ENCODE assay signal across 11 mouse cellular contexts in the genomic region with DNA sequence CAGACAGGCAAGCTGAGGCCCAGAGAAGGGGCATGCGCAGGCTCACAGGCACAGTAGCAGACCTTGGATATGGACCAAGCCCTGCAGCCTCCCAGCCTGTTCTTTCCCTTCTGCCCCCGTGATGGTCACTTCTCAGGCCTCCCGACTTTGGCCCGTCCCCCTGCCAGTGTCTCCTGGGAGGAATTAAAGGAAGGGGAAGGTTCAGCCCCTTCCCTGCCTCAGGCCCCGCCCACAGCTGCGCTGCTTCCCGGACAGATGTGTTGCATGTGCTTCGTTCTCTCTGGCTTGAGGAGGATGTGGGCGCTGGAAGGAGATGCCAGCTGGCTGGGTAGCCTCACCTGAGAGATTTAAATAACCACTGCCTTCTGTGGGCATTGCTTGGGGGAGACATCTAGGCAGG. TPM values are rescaled to one million over a fixed set of nuclear protein-coding genes. Genes with fewer than 3 reads are reported as not detected.
DNase-seq lines count a peak whose midpoint lies in the region; ATAC-seq and TF ChIP-seq lines count a peak whose summit lies in the region.
"Had no signal": no experiment of that assay in that cellular context is flagged by ENCODE, and none has a peak within 500 bp of the region (broad histone marks: within the 10 kb centered on the region; RNA-seq: fewer than 3 reads in every experiment).

No protein-coding gene starts in this region.

- WGBS in heart, embryonic 10.5 days = 11% methylated on average over 8 of the region's 9 CpGs

- no peak for TF ChIP-seq CTCF in gastrocnemius, adult 2 months (IDR thresholded peaks at IDR 0.05)

- DNase-seq in gastrocnemius, adult 2 months = peak; percentile 60
- no peak for DNase-seq in gastrocnemius, postnatal 36 days
- peak; percentile 19 to 51 for DNase-seq in lung, postnatal 4 days
- no peak for DNase-seq in lung, postnatal 14 days
- no peak for DNase-seq in heart, embryonic 10.5 days (ENCODE audit: low spot score)
- peak; percentile 33 for DNase-seq in thymus, postnatal 14 days
- no peak for DNase-seq in layer of hippocampus, postnatal 14 days (ENCODE audit: low spot score in 2 of 2)

- H3K36me3 ChIP-seq in heart, embryonic 10.5 days = no peaks in the 10 kb centered on the region
- H3K36me3 ChIP-seq: heart, embryonic 13.5 days; midbrain, embryonic 12.5 days had no signal

- ATAC-seq in erythroblast, adult 5-6 weeks (replicated peaks; ENCODE audit: low FRiP score, poor library complexity, severe bottlenecking) = no peak

- intact Hi-C loops in gastrocnemius, adult 2 months (cut with DNase I) = no loop called here
- intact Hi-C loops in gastrocnemius, postnatal 36 days (cut with DNase I) = no loop called here

- H3K27me3 ChIP-seq in heart, embryonic 10.5 days (ENCODE audit: insufficient read depth, poor library complexity, severe bottlenecking) = peaks cover 93% of the 10 kb centered on the region

- no peak overlapping the region for H3K27ac ChIP-seq in gastrocnemius, adult 2 months
- H3K27ac ChIP-seq in heart, embryonic 10.5 days = 0 out of 2 replicates have a peak overlapping the region, but pooled peaks have one; percentile 2
- H3K27ac ChIP-seq: heart, embryonic 13.5 days; midbrain, embryonic 12.5 days had no signal

- H3K4me1 ChIP-seq in heart, embryonic 10.5 days = peaks cover 63% of the 10 kb centered on the region

- H3K9me3 ChIP-seq in heart, embryonic 10.5 days = no peaks in the 10 kb centered on the region
- H3K9me3 ChIP-seq: heart, embryonic 13.5 days; midbrain, embryonic 12.5 days had no signal

- no peak overlapping the region for H3K4me3 ChIP-seq in gastrocnemius, adult 2 months
- no peak overlapping the region for H3K4me3 ChIP-seq in heart, embryonic 10.5 days
- H3K4me3 ChIP-seq: heart, embryonic 13.5 days; midbrain, embryonic 12.5 days had no signal

RNA-seq across cellular contexts. Expression of a gene that starts 2.3 kb away (rescaled TPM):
- total RNA-seq in gastrocnemius, adult 2 months (2021) = 1 to 10 TPM; 1.9 to 3.7 TPM
- 1 to 10 TPM; 4.0 to 4.3 TPM for total RNA-seq in gastrocnemius, postnatal 36 days (2021)
- 29.8 and 40.5 TPM in 2 replicates for polyA plus RNA-seq in heart, embryonic 10.5 days (2016; fragmentation: Nextera tagmentation; extraction: Ambion mirVana)
- total RNA-seq in layer of hippocampus, postnatal 14 days (2021) = 1 to 10 TPM; 1.4 to 1.8 TPM
- total RNA-seq in erythroblast, adult 5-6 weeks (2015; ENCODE audit: low replicate concordance) = not detected in 2 replicates
- total RNA-seq in erythroblast, adult 5-6 weeks (2017; ENCODE audit: low replicate concordance) = not detected in 2 replicates

RNA-seq across cellular contexts. Expression of a gene that starts 8.9 kb away (rescaled TPM):
- under 1 TPM in 1 of 2 experiments, not detected in 1; 0.10 TPM for total RNA-seq in gastrocnemius, adult 2 months (2021)
- total RNA-seq in gastrocnemius, postnatal 36 days (2021) = not detected
- polyA plus RNA-seq in heart, embryonic 10.5 days (2016; fragmentation: Nextera tagmentation; extraction: Ambion mirVana) = 0.06 TPM in 1 of 2 replicates, not detected in the other
- 10 to 100 TPM; 69.2 to 72.7 TPM for total RNA-seq in layer of hippocampus, postnatal 14 days (2021)
- total RNA-seq in erythroblast, adult 5-6 weeks (2015; ENCODE audit: low replicate concordance) = not detected in 2 replicates
- total RNA-seq in erythroblast, adult 5-6 weeks (2017; ENCODE audit: low replicate concordance) = not detected in 2 replicates
- total RNA-seq: liver, adult 2 months had no signal
- polyA plus RNA-seq: liver, adult 2 months; midbrain, embryonic 12.5 days had no signal

RNA-seq across cellular contexts. Expression of a gene that starts 32.6 kb away (rescaled TPM):
- 10 to 100 TPM; 80.2 to 86.8 TPM for total RNA-seq in gastrocnemius, adult 2 months (2021)
- 10 to 100 TPM; 54.3 to 67.2 TPM for total RNA-seq in gastrocnemius, postnatal 36 days (2021)
- polyA plus RNA-seq in heart, embryonic 10.5 days (2016; fragmentation: Nextera tagmentation; extraction: Ambion mirVana) = 33.3 and 37.5 TPM in 2 replicates
- total RNA-seq in layer of hippocampus, postnatal 14 days (2021) = 100 to 1,000 TPM; 353 to 381 TPM
- 58.0 and 58.7 TPM in 2 replicates for total RNA-seq in erythroblast, adult 5-6 weeks (2015; ENCODE audit: low replicate concordance)
- total RNA-seq in erythroblast, adult 5-6 weeks (2017; ENCODE audit: low replicate concordance) = 96.5 and 123 TPM in 2 replicates

RNA-seq across cellular contexts. Expression of a gene that starts 58.6 kb away (rescaled TPM):
- total RNA-seq in gastrocnemius, adult 2 months (2021) = 10 to 100 TPM; 41.8 to 61.4 TPM
- total RNA-seq in gastrocnemius, postnatal 36 days (2021) = 10 to 100 TPM; 46.7 to 50.7 TPM
- polyA plus RNA-seq in heart, embryonic 10.5 days (2016; fragmentation: Nextera tagmentation; extraction: Ambion mirVana) = 87.9 and 102 TPM in 2 replicates
- total RNA-seq in layer of hippocampus, postnatal 14 days (2021) = 100 to 1,000 TPM; 139 to 147 TPM
- total RNA-seq in erythroblast, adult 5-6 weeks (2015; ENCODE audit: low replicate concordance) = 13.2 and 14.6 TPM in 2 replicates
- 3.9 and 16.3 TPM in 2 replicates for total RNA-seq in erythroblast, adult 5-6 weeks (2017; ENCODE audit: low replicate concordance)

Comparison
In these comparisons a context has a peak if more than half of its experiments do, and no peak if none do; other contexts are left out.
1. DNase-seq: peak in gastrocnemius, adult 2 months (single experiment), lung, postnatal 4 days (2 of 2) and thymus, postnatal 14 days (single experiment); none in gastrocnemius, postnatal 36 days (0 of 2), lung, postnatal 14 days (single experiment), heart, embryonic 10.5 days (single experiment) and layer of hippocampus, postnatal 14 days (0 of 2).
2. RNA of a gene that starts 8.9 kb away (total RNA-seq): 69.2 to 72.7 TPM in layer of hippocampus, postnatal 14 days; 0.10 TPM in gastrocnemius, adult 2 months, not detected in gastrocnemius, postnatal 36 days and not detected in erythroblast, adult 5-6 weeks; every median in the first group is over 10 times any median in the second.